Mouse (Mus musculus): ENCODE results near the gene Plpp1. TPM values are rescaled to one million over a fixed set of nuclear protein-coding genes. Genes with fewer than 3 reads are reported as not detected.

Gene Plpp1
- total RNA-seq, 2 experiments from 2014 or later, result 26.8 to 27.4 TPM

- no peak for DNase-seq (ENCODE audit: extremely low spot score in 1 of 2, low spot score in 2 of 2)
- no peak overlapping the region for H3K27ac ChIP-seq
- intact Hi-C loops (cut with DNase I), result no loop called here
- no peak for TF ChIP-seq CTCF (IDR thresholded peaks at IDR 0.05)
- no peak overlapping the region for H3K4me3 ChIP-seq
These were observed 53.2 kb downstream of the Plpp1 start for GRCm38 (mm10) chr13:112853710-112854316.

- no peak; the same call in 1 of the 2 replicates for TF ChIP-seq CTCF (IDR thresholded peaks at IDR 0.05)
- Histone ChIP-seq H3K27ac (no peak overlapping the region), H3K4me3 (no peak overlapping the region)
- no peak for DNase-seq (ENCODE audit: extremely low spot score in 1 of 2, low spot score in 2 of 2)
- intact Hi-C loops (cut with DNase I), result no loop called here
These were observed 53.8 kb downstream of the Plpp1 start for GRCm38 (mm10) chr13:112854402-112854801.

- Histone ChIP-seq H3K27ac (no peak overlapping the region), H3K4me3 (no peak overlapping the region)
- no peak for DNase-seq (ENCODE audit: extremely low spot score in 1 of 2, low spot score in 2 of 2)
- no peak for TF ChIP-seq CTCF (IDR thresholded peaks at IDR 0.05)
- intact Hi-C loops (cut with DNase I), result no loop called here
These were observed 57.3 kb downstream of the Plpp1 start for GRCm38 (mm10) chr13:112857921-112858320.

- no peak for DNase-seq (ENCODE audit: extremely low spot score in 1 of 2, low spot score in 2 of 2)
- H3K4me3 ChIP-seq, result no peak overlapping the region
- TF ChIP-seq CTCF (IDR thresholded peaks at IDR 0.05), result no peak
- intact Hi-C loops (cut with DNase I), result no loop called here
- H3K27ac ChIP-seq, result no peak overlapping the region
These were observed 59.1 kb downstream of the Plpp1 start for GRCm38 (mm10) chr13:112859574-112860134.

- Histone ChIP-seq H3K27ac (no peak overlapping the region), H3K4me3 (no peak overlapping the region)
- intact Hi-C loops (cut with DNase I), result no loop called here
- no peak for TF ChIP-seq CTCF (IDR thresholded peaks at IDR 0.05)
- no peak for DNase-seq (ENCODE audit: extremely low spot score in 1 of 2, low spot score in 2 of 2)
These were observed 59.8 kb downstream of the Plpp1 start for GRCm38 (mm10) chr13:112860370-112860769.

GRCm38 (mm10) chr13:112860911-112861310, 60.3 kb downstream of the Plpp1 start:
- TF ChIP-seq CTCF (IDR thresholded peaks at IDR 0.05), result no peak
- Histone ChIP-seq H3K27ac (no peak overlapping the region), H3K4me3 (no peak overlapping the region)
- intact Hi-C loops (cut with DNase I), result no loop called here
- DNase-seq (ENCODE audit: extremely low spot score in 1 of 2, low spot score in 2 of 2), result no peak

GRCm38 (mm10) chr13:112861825-112862306, 61.3 kb downstream of the Plpp1 start:
- TF ChIP-seq CTCF (IDR thresholded peaks at IDR 0.05), result no peak
- intact Hi-C loops (cut with DNase I), result no loop called here
- Histone ChIP-seq H3K27ac (no peak overlapping the region), H3K4me3 (no peak overlapping the region)
- no peak for DNase-seq (ENCODE audit: extremely low spot score in 1 of 2, low spot score in 2 of 2)

- no peak for DNase-seq (ENCODE audit: extremely low spot score in 1 of 2, low spot score in 2 of 2)
- Histone ChIP-seq H3K27ac (no peak overlapping the region), H3K4me3 (no peak overlapping the region)
- intact Hi-C loops (cut with DNase I), result no loop called here
- no peak for TF ChIP-seq CTCF (IDR thresholded peaks at IDR 0.05)
These were observed 61.8 kb downstream of the Plpp1 start for GRCm38 (mm10) chr13:112862342-112862741.

- Histone ChIP-seq H3K27ac (no peak overlapping the region), H3K4me3 (no peak overlapping the region)
- DNase-seq (ENCODE audit: extremely low spot score in 1 of 2, low spot score in 2 of 2), result no peak
- TF ChIP-seq CTCF (IDR thresholded peaks at IDR 0.05), result no peak
- intact Hi-C loops (cut with DNase I), result no loop called here
These were observed 62.5 kb downstream of the Plpp1 start for GRCm38 (mm10) chr13:112862978-112863677.

GRCm38 (mm10) chr13:112866782-112867181, 66.2 kb downstream of the Plpp1 start:
- no peak overlapping the region for H3K27ac ChIP-seq
- no peak for DNase-seq (ENCODE audit: extremely low spot score in 1 of 2, low spot score in 2 of 2)
- H3K4me3 ChIP-seq, result no peak overlapping the region
- TF ChIP-seq CTCF (IDR thresholded peaks at IDR 0.05), result no peak
- intact Hi-C loops (cut with DNase I), result loop anchor here (5.0 kb wide), 1 partner anchor 194 kb away; no protein-coding TSS in a partner anchor

GRCm38 (mm10) chr13:112867381-112867780, 66.8 kb downstream of the Plpp1 start:
- no peak overlapping the region for H3K4me3 ChIP-seq
- no peak for DNase-seq (ENCODE audit: extremely low spot score in 1 of 2, low spot score in 2 of 2)
- H3K27ac ChIP-seq, result no peak overlapping the region
- TF ChIP-seq CTCF (IDR thresholded peaks at IDR 0.05), result no peak
- intact Hi-C loops (cut with DNase I), result loop anchor here (5.0 kb wide), 1 partner anchor 195 kb away; no protein-coding TSS in a partner anchor

GRCm38 (mm10) chr13:112870039-112870690, 69.6 kb downstream of the Plpp1 start:
- Histone ChIP-seq H3K4me3 (no peak overlapping the region), H3K27ac (no peak overlapping the region)
- intact Hi-C loops (cut with DNase I), result no loop called here
- DNase-seq (ENCODE audit: extremely low spot score in 1 of 2, low spot score in 2 of 2), result no peak
- no peak for TF ChIP-seq CTCF (IDR thresholded peaks at IDR 0.05)

Measured in left cerebral cortex, adult 2 months (tissue).